Mouse (Mus musculus) mature B cell (primary cell): ENCODE results near the gene Polr3a.

Source experiments
- in situ Hi-C: fragments of 300-500 bp; cut with MboI; formaldehyde crosslinking; loops from 2 replicates; pipeline ENCODE4 v1.14.3; 2019

Gene Polr3a

DNA sequence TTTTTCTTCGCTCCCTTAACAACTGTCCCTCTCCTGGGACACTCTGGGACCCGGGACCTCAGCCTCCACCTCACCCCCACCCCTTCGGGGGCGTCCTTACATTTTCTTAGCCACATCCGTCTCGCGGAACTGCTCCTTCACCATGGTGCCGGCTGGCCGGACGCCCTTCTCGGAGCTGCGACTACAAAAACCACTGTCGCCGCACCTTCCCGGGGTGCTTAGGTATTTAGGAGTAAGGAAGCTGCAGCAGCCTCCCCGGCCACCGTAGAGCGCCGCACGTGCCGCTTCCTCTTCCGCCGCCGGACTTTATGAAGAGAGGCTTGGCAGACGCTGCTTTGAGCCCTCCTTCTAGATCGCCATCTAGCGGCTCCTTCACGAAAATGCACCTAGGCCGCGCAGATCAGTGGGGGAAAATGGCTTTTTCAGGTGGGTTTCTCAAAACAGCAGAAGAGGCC is at the start of gene Polr3a, which contains the start of gene Rps24:
Polr3a (minus strand) TSS at position 286 of the 455 bp plus-strand sequence.
Rps24 (plus strand) TSS at position 353 of the 455 bp plus-strand sequence.
- in situ Hi-C loops, result loop anchor here (25.0 kb wide), 1 partner anchor 1076 kb away; no protein-coding TSS in a partner anchor

DNA sequence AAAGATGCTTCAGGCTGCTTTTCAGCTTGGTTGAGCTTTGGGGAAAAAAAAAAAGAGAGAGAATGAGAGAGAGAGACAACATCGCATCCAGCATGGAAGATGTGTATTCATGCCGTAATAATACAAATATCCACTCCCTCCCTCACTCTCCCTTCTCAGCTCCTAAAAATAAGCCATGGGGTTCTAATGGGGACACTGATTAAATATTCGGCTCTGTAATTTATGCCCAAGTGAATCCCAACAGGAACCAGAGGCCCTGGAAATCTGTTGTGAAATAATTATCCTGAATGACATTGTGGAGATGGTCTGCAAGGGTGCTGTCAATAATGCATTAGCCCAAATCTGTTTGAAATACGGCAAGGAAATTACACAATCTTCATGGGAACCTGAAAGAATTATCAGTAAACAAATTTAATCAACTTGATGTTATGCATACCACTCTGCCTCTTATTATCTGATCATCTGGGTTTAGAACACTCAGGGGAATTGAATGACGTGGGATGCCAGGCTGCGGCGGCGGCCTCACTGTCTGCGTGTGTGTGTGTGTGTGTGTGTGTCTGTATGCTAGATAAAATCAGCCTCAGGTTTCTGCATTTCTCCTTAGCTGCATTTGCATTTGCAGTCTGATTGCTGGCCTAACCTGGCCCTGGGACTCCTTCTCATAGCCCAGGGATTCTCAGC is 48.1 kb upstream of the Polr3a start:
- in situ Hi-C loops, result no loop called here

DNA sequence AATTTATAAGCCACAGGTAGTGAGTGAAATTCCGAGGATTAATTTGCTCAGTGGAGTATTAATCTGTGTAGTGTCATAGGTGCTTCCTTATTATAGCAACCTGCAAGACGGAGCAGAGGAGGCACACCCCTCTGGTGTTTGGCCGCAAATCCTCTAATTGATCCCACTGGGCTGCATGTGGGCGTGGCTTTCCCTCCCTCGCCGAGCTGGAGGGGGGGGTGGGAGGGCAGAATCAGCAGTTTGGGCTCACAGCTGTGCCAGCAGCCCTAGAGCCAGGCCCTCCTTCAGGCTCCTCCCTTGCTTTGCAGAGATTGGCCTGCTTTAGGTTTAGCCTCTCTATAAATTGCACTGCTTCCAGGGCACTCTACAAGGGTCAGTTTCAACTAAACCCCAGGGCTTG is 43.4 kb upstream of the Polr3a start:
- in situ Hi-C loops, result no loop called here

DNA sequence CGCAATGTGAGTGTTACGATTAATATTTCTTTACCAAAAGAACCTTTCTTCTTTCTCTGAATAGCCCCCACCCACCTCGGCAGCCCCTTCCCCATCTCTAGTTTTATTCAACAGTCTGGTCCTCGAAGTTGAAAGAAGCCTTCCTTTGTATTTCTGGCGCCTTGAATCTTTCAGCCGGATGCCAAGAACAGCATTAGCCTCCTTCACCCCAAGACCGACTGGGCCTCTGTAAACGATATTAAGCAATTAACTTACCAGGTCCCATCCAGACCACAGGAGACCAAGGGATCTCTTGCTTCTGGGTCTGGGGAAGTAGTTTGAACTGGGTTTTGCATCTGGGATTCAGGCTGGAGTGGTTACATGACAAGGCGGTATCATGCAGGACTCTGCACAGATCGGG is 39.6 kb upstream of the Polr3a start:
- in situ Hi-C loops, result no loop called here

DNA sequence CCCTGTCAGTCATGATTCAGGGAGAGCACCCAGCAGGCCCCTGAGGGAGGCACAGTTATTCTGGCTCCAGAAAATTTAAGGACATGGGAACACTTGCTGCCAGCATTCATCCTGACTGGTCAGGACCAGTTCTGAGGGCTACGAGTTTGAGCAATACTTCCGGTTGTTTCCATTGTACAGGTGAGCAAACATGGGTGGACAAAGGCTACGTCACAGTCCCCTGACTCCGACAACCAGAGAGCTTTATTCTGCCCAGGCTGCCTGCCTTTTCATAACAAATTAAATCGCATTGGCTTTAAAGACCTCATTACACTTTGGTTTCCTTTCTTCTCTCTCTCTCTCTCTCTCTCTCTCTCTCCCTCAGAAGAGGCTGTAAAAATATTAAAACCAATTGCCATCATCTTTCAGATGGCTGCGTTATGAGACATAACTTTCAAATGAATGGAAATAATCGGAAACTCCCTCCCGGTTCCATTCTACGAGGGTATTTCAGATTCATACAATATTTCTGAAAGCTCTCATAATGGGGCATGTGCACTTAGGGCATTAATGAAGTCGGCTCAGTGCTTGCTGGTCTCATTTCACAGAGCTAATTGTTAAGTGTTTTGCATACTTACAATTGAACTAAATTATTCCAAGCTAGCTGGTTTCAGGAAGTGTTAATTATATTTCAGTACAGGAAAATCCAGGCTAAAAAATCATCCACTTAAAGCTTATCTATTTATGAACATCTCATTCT is 39.0 kb upstream of the Polr3a start:
- in situ Hi-C loops, result no loop called here

DNA sequence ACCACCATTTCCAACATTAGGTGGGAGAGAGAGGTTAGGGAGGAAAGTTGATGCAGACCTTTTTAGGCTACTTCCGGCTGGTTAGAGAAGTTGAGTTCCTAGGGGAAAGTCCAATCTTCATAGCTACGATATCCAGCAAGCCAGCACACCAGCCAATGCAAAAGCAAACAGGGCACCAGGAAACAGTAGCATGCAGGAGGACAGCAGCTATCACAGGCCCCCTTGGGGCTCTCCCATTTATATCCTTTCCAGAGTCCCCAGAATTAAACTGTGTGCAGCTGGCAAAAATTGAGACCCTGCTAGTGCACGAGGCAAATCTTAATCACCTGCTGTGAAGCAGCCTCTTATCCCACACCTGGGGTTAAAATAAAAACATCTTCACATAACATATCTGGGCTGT is 38.3 kb upstream of the Polr3a start:
- in situ Hi-C loops, result no loop called here

DNA sequence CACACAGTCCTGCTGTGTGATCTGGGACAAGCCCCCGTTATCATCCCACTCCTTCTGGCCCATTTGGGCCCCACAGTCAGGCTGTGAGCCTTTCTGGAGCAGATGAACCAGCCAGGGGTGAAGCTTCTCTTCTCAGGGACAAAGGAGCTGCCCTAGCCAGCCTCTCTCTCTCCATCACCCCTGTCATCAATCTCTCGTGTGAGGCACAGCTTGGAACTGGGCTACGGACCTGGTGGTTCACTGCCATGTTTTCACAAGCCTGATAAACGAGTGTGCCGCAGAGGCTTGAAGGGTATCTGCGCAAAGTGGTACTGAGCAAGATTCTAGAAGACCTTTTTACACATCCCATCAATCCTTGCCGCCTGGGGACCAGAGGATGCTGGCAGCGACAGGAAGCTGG is 34.7 kb upstream of the Polr3a start:
- in situ Hi-C loops, result no loop called here

DNA sequence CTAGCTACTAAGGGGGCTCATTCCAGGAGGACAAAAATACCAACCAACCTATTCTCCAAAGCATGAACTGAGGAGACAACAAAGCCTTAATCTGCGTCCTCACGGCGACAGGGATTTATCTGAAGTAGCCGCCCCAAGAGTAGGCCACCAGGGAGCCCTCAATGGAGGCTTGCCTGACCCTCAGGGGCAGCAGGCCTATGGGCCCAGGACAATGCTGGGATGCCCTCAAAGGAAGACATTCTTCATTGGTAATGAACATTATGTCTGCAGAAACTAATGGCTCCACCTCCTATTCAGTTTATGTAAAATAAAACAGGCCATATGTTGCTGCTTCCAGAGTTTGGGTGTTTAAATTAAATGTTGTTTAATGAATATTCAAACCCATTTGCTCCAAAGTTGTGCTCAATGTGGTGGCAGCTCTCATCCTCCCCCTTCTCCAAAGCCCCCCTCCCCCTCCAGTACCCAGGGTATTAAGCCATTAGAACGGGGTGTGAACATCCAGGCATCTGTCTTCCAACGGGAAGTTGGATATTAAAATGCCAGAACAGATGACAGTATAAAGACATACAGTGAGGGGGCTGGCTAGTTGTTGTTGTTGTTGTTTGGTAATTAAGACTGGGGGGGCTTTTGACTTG is 25.8 kb upstream of the Polr3a start:
- in situ Hi-C loops, result no loop called here

DNA sequence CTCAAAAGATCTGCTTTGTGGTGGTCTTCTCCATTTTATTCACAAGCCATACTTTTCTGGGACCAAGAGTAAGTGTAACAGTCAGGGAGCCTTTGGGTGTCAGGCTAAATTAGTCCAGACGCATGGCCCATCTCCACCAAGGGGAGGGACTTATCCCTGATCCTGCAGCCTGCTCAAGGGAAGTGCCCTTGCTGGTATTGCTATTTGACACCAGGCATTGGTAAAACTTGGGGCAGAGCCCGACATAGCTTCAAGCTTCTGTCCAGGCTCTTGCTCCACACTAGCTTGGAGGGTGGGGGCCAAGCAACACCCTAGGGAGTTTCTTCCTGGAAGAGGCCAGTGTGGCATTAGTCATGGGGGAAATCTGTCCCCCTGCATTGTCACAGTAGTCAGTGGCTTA is 23.8 kb upstream of the Polr3a start:
- in situ Hi-C loops, result no loop called here

DNA sequence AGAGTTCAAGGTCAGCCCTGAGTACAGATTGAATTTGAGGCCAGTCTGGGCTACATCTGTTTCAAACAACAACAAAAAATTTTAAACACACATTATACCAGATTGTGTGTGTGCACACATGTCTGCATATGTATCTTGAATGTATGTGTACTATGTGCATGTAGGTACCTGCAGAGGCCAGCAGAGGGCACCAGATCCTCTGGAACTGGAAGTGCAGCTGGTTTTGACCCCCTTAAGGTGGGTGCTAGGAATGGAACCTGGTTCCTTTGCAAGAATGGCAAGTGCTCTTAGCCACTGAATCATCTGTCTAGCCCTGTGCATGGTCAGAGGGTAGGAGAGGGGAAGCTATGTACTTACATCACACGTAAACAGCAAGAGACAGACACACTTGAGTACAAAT is 23.4 kb upstream of the Polr3a start:
- in situ Hi-C loops, result no loop called here

DNA sequence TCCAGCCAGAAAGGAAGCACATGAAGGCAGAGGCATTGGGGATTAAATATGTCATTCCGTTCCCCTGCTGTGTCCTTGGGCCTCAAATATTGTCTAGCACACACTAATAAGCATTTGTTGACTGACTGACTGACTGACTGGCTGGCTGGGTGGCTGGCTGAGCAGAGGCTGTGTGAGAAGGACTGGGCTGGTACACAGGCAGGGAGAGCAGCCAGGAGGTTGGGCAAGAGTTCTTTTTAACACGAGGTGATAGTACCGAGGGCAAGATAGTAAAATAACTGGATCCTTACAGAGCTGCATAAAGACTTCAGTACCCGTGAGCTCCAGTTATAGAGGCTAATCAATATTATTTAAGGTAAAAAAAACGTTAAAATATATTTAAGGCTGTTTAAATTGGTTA is 22.7 kb upstream of the Polr3a start:
- in situ Hi-C loops, result no loop called here

DNA sequence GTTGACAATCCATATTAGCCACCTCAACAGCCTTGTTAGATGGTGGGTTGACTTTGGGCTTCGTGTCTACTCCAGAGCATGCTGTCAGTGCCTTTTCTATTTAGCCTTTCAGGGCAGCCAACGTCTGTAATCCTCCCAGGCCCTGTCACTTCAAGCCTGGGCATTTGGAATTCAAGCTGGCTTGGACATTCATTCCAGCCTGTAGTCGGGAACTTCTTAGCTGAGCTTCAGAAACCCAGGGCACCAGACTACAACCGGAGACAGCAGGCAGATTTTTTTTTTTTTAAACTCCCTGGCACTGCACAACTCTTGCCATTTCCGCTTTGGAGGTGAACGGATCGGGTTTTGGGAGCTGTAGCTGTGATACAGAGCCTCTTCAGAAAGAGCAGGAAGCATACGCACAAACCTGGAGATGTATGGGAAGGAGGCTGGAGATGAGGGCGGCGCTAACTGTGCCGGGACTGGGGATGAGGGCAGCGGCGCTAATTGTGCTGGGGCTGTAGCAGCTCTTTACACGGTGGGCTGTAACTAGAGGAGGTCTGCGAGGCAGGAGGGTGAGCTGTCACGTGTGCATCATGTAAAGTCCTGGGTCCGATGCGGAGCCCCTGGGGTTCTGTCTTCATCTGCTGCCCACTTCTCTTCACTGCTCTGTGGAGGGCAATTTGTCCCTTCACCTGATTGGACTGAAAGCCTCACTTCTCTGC is 21.4 kb upstream of the Polr3a start:
- in situ Hi-C loops, result no loop called here

DNA sequence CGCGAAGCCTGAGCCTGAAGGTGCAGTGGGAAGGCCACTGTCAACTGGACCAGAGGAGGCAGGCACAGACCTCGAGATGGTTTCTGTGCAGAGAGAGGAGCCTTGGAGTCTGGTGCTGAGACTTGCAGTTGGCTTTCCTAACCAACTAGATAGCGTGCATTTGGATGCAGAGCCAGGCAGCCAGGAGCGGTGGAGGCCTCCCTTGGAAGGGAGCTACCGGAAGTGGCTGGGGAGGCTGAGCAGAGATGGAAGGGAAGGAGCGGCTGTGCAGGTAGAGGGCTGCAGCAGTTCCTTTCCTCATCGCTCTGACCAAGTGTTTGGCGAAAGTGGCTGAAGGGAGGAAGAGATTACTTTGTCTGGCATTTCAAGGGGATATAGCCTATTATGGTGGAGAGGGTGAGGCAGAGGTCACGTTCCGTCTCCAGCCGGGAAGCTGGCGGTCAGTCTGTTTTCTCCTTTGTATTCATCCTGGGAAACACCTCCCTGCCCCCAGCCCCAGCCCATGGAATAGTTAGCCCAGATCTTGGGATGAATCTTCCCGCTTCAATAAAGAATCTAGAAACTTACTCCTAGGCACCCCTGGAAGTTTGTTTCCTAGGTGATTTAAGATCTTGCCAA is 20.7 kb upstream of the Polr3a start:
- in situ Hi-C loops, result no loop called here

DNA sequence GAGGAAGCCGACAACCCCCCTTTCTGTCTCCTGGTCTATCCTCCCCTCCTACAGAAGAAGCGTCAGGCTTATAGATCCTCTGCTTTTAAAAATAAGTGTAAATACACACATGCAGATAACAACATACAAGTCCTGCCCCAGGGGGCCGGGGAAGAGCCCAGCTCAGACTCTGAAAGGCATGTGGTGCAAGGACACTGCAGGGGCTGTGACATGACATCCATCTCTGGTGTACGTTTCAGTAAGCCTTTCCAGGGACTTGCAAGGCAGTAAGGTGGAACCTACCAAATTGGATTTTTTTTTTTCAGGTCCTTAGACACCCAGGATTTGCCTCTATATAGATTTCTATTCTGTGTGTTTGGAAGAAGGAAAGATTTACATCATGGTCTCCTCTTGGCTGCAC is 14.4 kb upstream of the Polr3a start:
- in situ Hi-C loops, result no loop called here

DNA sequence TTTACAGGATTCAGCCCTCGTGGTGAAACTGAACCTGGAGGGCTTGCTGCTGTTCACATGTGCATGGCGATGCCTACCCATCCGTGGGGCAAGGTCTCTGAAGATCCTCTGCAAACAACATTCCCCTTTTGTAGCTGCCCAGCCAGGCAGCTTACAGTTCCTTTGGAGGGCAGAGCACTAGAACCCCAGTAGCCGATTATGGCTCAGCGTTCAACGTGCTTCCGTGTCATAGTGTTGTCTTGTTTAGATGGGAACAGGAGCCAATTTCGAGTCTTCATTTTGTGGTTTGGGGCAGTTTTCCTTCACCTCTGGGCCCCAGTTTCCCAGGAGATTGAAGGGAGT is 14.0 kb upstream of the Polr3a start:
- in situ Hi-C loops, result no loop called here

DNA sequence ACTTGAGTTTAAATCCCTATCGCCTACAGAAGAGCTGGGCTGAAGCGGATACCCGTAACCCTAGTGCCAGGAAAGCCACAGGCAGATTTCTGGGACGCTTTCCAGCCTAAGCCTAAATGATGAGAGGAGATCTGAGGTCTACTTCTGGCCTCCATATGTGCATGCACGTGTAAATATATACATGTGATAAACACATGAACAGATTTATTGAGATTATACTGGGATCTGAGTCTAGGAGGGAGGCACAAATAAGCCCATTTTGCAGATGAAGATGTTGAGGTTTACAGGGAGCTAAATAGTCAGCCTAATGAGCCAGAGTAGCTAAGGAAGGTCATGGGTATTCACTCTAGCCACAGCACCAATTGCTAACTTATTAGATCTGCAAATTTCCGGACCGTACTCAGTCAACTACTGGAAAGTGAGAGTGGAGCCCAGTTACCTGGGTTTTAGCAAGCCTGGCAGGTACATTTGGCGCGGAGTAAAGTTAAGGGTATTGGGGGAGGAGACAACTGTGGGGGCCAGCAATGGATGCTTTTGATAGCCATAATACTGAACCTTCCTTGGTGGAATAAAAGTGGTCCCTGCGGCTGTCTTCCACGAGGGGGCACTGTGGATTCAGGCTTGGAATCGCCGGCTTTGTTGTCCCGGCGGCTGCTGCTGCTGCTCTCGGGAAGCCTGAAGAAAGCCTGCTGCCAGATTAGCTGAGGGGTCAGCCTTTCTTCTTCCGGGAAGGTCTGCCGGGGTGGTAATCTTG is 13.4 kb upstream of the Polr3a start:
- in situ Hi-C loops, result no loop called here

DNA sequence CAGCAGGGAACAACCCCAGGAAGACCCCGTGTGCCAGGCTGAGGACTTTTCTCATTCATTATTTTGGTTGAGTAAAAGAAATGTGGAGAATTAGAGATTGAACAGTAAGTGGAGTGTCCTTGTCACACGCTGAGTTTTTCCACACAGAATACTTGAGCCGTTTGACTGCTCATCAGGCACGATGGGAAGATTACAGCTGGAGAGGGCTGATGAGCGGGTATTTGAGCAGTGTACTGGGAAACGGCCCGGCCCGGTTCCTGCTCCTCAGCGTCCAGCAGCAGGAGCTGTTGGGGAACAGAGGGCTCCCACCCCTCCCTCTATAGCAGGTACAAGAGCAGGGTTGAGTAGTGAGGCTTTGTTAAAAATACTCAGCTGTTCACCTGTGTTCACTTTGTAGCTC is 12.6 kb upstream of the Polr3a start:
- in situ Hi-C loops, result loop anchor here (25.0 kb wide), 1 partner anchor 1063 kb away; no protein-coding TSS in a partner anchor

DNA sequence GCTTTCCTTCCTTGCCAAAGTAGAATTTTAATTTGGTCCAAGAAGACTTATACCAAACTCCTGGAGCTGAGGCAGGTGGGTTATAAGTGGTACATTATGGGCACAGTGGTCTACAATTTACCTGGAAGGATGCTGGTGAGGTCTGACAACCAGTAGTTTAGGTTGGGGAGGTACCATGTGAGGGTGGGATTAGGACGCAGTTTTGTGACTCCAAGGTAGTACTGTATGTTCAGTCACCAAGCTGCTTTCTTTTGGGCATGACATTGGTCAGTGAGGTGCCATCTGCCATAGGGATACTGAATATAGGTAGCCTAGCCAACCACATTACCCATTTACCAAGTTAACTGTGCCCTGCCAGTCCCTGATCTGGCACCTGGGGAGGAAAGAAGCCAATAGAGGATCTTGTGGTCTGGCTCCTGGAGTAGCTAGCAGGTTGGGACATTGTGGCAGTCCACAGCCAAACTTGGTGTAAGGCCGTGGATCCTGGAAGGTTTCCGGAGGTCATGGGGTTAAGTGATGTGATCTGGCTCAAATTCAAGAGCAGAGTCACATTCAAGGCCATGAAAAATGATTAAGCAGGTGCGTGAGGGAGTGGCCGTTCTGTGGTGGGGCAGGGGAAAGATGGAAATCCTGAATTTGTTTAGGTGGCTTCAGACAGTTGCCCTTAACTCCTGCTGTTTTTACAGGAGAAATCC is 11.8 kb upstream of the Polr3a start:
- in situ Hi-C loops, result loop anchor here (25.0 kb wide), 1 partner anchor 1064 kb away; no protein-coding TSS in a partner anchor

DNA sequence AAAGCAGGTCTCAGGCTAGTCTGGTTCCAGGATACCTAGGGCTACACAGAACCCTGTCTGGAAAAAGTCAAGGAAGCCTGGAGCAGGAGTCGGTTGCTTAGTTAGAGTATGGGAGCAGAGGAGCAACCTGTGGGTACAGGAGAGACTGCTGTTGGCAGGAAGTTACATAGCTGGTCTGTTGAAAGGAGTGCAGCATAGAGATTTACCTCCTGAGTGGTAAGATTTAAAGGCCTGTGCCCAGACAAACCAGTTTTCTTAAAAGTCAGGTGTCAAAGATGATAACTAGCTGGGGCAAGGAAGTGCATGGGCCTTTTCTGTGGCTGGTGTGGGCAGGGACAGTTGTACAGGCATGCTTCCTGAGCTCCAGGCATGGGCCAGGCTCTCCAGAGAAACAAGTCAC is 10.6 kb upstream of the Polr3a start:
- in situ Hi-C loops, result loop anchor here (25.0 kb wide), 1 partner anchor 1065 kb away; no protein-coding TSS in a partner anchor

DNA sequence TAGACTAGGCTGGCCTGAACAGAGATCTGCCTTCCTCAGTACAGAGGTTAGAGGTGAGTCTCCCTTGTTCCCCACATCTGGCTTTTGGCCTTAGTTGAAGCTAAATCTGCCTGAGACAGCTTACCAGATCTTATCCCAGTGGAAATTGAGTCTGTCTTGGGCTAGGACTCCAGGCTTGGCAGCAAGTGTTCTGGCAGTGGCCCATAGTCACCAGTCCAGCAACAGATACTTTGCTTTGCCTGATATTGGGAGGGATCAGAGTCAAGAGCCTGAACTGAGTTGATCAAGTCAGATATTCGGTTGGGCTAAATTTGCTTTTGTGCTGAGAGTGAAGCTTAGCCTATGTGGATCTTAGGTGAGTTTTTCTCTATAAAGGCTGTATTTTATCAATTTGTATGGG is 9.6 kb upstream of the Polr3a start:
- in situ Hi-C loops, result loop anchor here (25.0 kb wide), 1 partner anchor 1066 kb away; no protein-coding TSS in a partner anchor
